Mouse (Mus musculus) gonadal fat pad, adult 2 months (tissue): ENCODE results near the gene Ppp1r15a. TPM values are rescaled to one million over a fixed set of nuclear protein-coding genes. Genes with fewer than 3 reads are reported as not detected.
"Not testable (repeated sequence)": the region's sequence is repeated elsewhere in the genome, so short reads cannot be mapped to it uniquely, and the experiment has no call there.

Experiments used
- DNase-seq: peaks from one replicate; pipeline ENCODE4 v3.0.0-alpha.2; 2012; ENCODE audit warnings: low read depth
- polyA plus RNA-seq: library from polyadenylated mRNA; depleted of rRNA; stranded (reverse); fragments of >200 nt; gene quantifications from 2 replicates; pipeline ENCODE4 v1.2.3, GENCODE M21; 2012

The Ppp1r15a gene
- polyA plus RNA-seq, 1 experiment = 19.6 TPM

DNA sequence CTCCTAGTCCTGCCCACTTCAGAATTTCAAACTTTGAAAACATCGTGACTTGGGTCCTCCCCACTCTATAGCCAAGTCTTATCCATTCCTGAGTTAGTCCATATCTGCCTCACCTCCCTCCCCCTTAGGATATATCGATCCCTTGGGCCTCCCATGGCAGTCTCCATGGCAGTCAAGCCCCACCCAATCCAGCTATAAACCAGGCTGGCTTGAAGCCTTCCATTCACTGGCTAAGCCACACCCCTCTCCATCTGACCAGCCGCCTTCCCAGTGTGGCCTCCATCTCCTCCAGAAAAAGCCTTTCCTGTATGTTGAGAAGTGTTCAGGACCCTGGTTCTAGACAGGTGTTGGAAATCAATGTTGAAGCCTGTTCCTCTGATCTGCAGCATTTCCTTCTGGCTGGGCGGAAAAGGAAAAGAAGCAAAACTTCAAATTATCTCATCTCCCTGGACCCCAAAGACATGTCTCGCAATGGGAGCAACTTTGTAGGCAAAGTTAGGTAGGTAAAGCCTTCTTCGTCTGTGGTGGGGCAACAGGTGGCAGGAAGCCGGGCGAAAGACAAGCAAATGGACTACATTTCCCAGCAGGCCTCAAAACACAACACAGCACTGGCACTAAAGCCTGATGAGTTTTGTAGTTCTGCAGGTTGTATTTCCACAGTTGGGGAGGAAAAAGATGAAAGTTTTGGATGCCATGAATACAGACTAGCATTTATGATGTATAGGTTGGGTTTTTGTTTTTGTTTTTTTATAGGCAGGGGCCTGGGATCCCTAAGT, 6.5 kb downstream of the Ppp1r15a start:
- DNase-seq = no peak

DNA sequence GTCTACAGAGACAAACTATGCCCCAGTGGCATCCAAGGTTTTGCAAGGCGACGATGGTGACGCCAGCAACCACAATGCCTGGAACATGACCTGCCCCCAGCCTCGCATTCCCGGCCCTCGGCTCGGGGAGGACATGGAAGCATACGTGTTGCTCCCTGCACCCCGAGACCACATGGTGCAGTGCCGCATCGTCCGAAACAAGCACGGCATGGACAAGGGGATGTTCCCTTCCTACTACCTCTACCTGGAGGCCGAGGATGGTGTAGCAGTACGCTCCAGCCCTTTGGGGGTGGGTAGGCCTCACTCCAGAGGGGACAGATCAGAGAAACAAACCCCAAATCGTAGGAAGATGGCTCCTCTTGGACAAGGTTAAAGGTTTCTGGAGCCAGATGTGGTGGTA, 7.5 kb downstream of the Ppp1r15a start:
- DNase-seq = no peak

DNA sequence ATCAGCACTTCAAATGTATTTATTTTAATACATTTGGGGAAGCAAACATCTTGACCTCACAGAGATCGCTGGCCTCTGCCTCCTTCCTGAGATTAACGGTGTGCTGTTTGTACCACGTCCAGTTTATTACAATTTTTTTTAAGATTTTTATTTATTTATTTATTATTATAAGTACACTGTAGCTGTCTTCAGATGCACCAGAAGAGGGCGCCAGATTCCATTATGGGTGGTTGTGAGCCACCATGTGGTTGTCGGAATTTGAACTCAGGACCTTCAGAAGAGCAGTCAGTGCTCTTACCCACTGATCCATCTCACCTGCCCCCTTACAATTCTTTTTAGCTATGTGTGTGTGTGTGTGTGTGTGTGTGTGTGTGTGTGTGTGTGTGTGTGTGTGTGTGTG, 9.2 kb downstream of the Ppp1r15a start:
- not testable (repeated sequence) for DNase-seq

DNA sequence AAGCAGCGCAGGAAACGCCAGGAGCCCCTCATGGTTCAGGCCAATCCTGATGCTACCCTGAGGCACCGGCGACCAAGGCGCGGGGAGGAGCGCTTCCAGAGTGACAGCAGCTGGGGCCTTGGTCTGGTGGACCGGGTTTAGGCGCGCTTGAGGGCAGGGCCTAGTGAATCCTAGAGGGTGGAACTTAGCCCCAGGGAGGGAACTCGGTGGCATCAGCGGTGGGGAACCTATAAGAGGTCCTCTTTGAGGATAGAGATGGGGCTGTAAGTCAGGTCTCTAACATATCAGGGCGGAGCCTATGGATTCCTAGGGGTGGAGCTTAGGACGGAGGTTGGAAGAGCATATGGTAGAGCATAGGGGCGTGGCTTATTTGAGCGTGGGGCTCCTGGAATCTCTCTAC, 10.6 kb downstream of the Ppp1r15a start:
- DNase-seq = no peak

GRCm38 (mm10) chr7:45514411-45514810, 11.7 kb downstream of the Ppp1r15a start:
- DNase-seq = no peak

DNA sequence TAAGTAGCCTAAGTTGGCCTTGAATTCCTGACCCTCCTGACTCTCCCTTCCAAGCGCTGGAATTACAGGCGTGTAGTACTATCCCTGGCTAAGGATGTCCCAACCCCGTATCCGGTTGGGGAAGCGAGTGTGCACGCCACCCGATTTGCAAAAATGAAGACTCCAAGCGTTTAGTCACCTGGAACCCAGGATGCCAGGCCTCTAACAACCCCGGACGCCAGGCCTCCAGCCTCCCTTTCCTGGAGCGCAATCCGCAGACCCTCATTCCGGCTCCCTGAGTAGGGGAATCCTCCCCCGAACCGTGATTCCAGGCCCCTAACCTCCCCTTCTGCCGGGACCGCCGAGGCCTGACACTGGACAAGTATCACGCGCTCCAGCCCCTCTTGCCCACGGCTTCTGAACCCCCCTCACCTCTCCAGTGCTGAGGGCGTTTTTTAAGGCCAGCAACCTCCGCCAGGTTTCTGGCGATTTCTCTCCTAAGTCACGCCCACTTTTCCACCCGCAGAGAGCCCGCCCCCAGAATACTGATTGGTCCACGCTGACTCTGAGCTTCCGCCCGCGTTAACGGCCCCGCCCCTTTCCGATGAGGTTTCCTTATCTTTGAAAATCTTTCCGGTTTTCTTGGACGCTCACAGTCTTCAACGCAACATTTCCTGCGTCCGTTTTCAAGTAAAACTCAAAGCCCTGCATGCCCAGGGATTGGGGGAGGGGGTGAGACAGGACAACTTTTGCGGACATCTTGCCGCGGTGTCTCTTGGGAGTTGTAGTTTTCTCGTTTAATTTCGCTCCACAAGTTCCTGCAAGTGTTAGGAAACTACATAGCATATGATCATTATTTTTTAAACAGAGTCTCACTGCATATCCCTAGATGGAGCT, 15.9 kb downstream of the Ppp1r15a start, which contains the start of gene Nucb1:
Gene Nucb1 (minus strand): TSS at position 495 of the 876 bp plus-strand sequence.
- DNase-seq = no peak

GRCm38 (mm10) chr7:45509181-45509882, 16.7 kb downstream of the Ppp1r15a start:
- no peak for DNase-seq

- DNase-seq = no peak
Observed at GRCm38 (mm10) chr7:45508561-45508960, 17.5 kb downstream of the Ppp1r15a start.

- no peak for DNase-seq
Observed at GRCm38 (mm10) chr7:45507583-45507982, 18.5 kb downstream of the Ppp1r15a start.

DNA sequence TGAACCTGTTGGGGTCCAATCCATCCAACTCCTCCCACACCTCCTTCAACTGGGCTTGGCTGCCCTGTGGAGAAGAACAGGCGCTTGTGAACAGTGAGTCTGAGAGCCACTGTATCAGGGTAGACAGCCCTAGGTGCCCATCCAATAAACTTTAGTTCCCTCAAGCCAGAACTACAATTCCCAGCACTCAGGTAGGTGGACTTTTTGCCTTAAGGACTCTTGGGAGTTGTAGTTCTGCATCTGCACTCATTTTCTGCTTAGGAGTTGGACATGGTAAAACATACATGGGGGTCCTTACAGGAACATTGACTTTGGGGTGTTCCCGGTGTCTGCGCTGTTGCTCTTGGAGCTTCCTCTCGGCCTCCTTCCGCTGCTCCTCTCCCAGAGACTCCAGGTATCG, 27.6 kb downstream of the Ppp1r15a start:
- DNase-seq = no peak

DNA sequence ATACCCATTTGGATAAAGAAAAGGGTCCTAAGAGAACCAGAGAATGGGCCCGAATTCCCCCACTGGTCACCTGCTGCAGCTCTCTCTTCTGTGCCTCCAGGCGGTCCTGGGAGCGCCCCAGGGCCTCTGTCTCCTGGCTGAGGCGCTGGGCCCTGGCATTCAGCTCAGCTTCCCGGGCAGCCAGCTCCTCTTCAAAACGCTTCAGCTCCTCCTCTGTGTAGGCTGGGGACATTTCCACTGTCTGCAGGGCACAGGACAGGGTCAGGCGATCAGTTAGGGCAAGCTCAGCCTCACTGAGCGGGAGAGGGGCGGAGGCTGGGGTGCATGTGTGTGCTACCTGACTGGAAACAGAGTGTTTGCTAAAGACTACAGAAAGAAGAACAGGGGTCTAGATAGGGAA, 31.5 kb downstream of the Ppp1r15a start:
- DNase-seq = no peak

DNA sequence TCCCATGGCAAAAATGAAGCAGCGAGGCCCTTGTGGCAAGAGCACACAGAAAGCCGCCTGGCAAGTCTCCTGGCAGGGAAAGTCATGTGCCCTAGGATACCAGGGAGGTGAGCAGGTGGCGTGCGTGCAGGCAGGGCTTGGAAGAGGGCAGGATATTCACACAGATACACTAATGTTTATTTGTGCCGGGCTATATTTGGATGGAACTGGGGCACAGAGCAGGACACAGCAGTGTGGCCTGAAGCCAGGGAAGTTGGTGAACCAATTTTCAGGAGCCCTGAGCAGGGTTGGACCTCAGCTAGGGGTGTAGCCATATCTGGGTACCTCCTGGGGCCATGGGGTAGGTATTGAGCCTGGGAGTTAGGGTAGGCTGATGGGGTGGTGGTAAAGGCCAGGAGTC, 33.1 kb downstream of the Ppp1r15a start:
- DNase-seq = no peak

- DNase-seq = no peak
Observed at GRCm38 (mm10) chr7:45492225-45492844, 33.7 kb downstream of the Ppp1r15a start.

- no peak for DNase-seq
Observed at GRCm38 (mm10) chr7:45491264-45491663, 34.8 kb downstream of the Ppp1r15a start.

- DNase-seq = no peak
Observed at GRCm38 (mm10) chr7:45490822-45491221, 35.2 kb downstream of the Ppp1r15a start.

- DNase-seq = no peak
Observed at GRCm38 (mm10) chr7:45489578-45489977, 36.5 kb downstream of the Ppp1r15a start.

DNA sequence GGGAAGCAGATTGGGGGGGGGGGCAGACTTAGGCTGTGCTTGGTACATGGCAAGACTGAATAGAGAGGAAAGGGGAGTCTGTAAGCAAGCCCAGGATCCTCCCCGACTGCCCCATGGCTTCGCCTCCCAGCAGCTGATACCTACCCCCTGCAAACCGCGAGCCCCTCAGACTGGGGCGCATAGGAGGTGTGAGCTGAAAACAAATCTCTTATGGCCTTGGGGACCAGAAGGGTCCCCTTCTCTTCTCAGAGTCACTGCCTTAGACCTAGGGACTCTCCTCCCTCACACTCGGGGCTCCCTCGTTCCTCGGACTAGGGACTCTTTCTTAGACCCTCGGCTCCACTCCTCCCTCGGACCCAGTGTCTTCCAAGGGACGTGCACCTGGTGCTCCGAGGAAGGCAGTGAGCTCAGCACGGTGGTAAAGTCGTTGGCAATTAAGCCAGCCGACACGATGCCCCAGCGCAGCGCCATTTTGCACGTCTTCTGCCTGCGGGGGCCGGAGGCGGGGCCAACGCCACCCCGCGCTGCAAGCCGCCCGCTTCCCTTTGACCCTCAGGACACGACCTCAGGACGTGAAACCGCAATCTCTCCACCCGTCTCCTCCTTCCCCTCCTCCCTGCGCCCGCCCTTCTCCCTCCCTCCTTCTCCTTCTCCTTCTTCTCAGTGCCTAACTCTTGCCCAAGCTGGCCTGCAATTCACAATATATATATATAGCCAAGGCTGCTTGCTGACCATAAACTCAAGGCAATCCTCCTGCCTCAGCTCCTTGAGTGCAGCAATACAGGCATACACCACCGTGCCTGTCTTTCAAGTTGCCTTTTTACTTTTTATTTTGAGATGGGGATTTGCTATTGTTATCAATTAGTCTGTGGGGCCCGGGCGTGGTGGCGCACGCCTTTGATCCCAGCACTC, 37.5 kb downstream of the Ppp1r15a start, which contains the start of gene Dhdh:
Gene Dhdh (minus strand): TSS at position 513 of the 912 bp plus-strand sequence.
- DNase-seq = no peak

DNA sequence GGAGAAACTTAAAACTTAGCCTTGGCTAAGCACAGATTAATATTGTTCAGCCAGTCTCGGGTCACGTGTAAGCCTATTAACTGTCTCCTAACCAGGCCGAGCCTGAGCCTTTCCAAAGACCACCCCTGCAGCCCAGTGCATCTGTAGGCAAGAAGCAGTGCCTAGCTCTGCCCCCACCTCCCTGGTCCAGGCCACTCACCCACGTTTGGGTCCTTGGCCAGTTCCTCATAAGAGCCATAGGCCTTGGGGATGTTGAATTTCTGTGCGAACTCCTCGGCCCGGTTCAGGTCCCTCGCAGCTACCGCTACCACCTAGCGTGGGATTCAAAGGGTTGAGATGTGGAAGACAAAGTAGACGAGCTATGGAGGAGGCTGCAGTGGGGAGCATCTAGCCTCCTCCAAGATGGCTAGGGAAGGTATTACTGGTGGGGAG, 38.2 kb downstream of the Ppp1r15a start:
- DNase-seq = no peak

GRCm38 (mm10) chr7:45486761-45487415, 39.2 kb downstream of the Ppp1r15a start, which contains the start of gene Gm45808:
Gene Gm45808, minus strand, starts transcription at chr7:45486811.
- DNase-seq = no peak

DNA sequence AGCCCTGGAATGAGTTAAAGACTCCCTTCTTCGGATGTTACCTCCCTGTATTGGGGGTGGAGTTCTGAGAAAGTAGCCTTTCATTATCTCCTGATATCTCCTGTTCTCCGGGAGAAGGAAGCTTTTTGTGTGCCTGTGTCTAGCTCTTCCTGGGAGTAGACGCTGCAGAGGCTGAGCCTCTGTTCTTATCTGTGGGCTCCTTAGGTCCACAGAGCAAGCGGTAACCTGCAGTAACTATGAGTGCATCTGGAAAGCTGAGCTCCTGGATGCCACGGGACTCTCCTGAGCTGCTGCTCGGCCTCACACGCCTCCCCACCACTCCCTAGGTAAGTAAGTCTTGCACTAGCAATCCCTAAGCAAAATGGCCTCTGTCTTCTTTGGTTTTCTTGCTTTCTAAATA, 39.9 kb downstream of the Ppp1r15a start:
- no peak for DNase-seq
